Mouse (Mus musculus): Measurements from ENCODE around the gene Eva1b. TPM values are rescaled to one million over a fixed set of nuclear protein-coding genes. Genes with fewer than 3 reads are reported as not detected.

Eva1b gene
- total and polyA plus RNA-seq, 3 experiments: 9.5 to 19.7 (median 11.9) TPM

DNA sequence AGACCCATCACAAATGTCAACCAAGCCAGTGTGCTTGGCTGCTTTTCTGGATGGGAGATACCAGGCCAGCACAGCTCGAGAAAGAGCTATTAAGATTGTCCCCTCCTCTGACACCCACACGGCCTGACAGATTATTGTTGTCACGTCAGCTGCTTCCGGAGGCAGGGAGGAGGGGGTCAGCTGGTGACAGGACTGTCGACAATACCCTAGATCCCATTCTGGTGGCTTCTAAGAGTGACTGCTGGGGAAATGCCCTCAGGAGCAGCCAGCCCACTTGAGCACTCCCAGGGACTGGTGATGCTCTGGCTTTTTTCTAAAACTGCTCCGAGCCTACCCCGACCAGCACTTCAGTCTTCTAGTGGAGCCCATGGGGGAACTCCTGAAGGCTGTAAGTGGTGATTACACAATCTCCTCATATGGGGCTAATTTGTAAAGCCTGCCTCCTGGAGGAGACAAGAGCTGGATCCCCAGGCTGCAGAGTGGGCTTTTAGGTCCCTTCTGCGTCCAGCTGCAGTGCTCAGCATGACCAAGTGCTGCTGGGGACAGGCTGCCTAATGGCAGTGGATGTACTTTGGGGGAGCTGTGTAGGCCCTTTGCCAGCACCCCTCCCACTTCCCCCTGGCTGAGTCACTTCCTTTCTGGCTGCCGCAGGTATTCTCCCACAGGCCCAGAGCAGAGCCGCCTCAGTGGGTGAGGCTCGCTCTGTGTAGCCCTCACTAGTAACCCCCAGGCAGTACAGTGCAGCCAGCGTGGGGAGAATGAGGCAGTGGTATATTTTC is 37.0 kb upstream of the Eva1b start:
- H3K4me1 ChIP-seq (ENCODE audit: control insufficient read depth, insufficient read depth, low read length): peaks cover 47% of the 10 kb centered on the region
- TF ChIP-seq CTCF (IDR thresholded peaks at IDR 0.05) (peak; percentile 52), POLR2A (IDR thresholded peaks at IDR 0.05; ENCODE audit: insufficient read depth, low read depth, low read length) (peak; percentile 92), EP300 (IDR thresholded peaks at IDR 0.05; ENCODE audit: insufficient read depth, low read depth, low read length) (peak; percentile 77)
- intact Hi-C loops (cut with DNase I): no loop called here
- H3K4me3 ChIP-seq: peak overlapping the region; percentile 40
- H3K27ac ChIP-seq: peak overlapping the region; percentile 97
- H3K79me2 ChIP-seq (replicated peaks; ENCODE audit: control insufficient read depth, insufficient read depth, low read length): peaks cover 3% of the 10 kb centered on the region
- peak overlapping the region; percentile 41 for H3K9ac ChIP-seq (ENCODE audit: low read depth, low read length)
- peaks cover 8% of the 10 kb centered on the region; the same call in 1 of the 2 replicates for H3K36me3 ChIP-seq (ENCODE audit: control insufficient read depth, insufficient read depth, low read length)
- no peaks in the 10 kb centered on the region for H3K27me3 ChIP-seq (ENCODE audit: control insufficient read depth, insufficient read depth, low read length)
- peak; percentile 92 to 93 for DNase-seq
- WGBS: under 1% methylated on average over 12 of the region's 12 CpGs

DNA sequence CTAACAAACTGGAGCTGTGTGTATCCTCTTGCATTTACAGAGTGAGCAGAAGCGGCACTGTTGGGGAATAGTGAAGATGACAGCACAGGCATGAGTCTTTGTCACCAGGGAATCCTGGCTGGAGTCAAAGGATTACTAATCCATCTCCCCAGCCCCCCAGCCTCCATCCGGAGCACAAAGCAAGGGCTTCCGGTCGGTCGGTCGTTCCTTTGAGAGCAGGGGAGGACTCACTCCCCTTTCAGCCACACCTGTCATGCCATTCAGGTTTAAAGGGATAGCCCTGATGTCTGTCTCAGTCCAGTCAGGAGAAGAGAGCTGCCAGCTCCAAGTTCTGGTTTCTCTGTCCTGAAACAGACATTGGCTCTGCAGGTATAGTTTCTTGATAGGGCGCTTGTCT is 36.4 kb upstream of the Eva1b start:
- Histone ChIP-seq H3K79me2 (replicated peaks; ENCODE audit: control insufficient read depth, insufficient read depth, low read length) (peaks cover 3% of the 10 kb centered on the region), H3K4me1 (ENCODE audit: control insufficient read depth, insufficient read depth, low read length) (peaks cover 46% of the 10 kb centered on the region), H3K27me3 (ENCODE audit: control insufficient read depth, insufficient read depth, low read length) (no peaks in the 10 kb centered on the region), H3K27ac (peak overlapping the region; percentile 97), H3K36me3 (ENCODE audit: control insufficient read depth, insufficient read depth, low read length) (peaks cover 8% of the 10 kb centered on the region; the same call in 1 of the 2 replicates), H3K4me3 (peak overlapping the region; percentile 40), H3K9ac (ENCODE audit: low read depth, low read length) (peak overlapping the region; percentile 41)
- intact Hi-C loops (cut with DNase I): no loop called here
- TF ChIP-seq POLR2A (IDR thresholded peaks at IDR 0.05; ENCODE audit: insufficient read depth, low read depth, low read length) (no peak), CTCF (IDR thresholded peaks at IDR 0.05) (no peak), EP300 (IDR thresholded peaks at IDR 0.05; ENCODE audit: insufficient read depth, low read depth, low read length) (0 out of 2 replicates have a peak, but pooled peaks have one; percentile 6)
- no peak for DNase-seq
- 11% methylated on average over 7 of the region's 7 CpGs for WGBS

GRCm38 (mm10) chr4:126113243-126113642 is 34.3 kb upstream of the Eva1b start:
- H3K4me3 ChIP-seq: no peak overlapping the region
- WGBS: 48% methylated on average over 4 of the region's 4 CpGs
- peak in 1 of 2 experiments; percentile 39 for DNase-seq
- peaks cover 8% of the 10 kb centered on the region for H3K79me2 ChIP-seq (replicated peaks; ENCODE audit: control insufficient read depth, insufficient read depth, low read length)
- H3K27me3 ChIP-seq (ENCODE audit: control insufficient read depth, insufficient read depth, low read length): no peaks in the 10 kb centered on the region
- peaks cover 38% of the 10 kb centered on the region for H3K4me1 ChIP-seq (ENCODE audit: control insufficient read depth, insufficient read depth, low read length)
- 0 out of 2 replicates have a peak overlapping the region, but pooled peaks have one; percentile 6 for H3K9ac ChIP-seq (ENCODE audit: low read depth, low read length)
- TF ChIP-seq POLR2A (IDR thresholded peaks at IDR 0.05; ENCODE audit: insufficient read depth, low read depth, low read length) (no peak), EP300 (IDR thresholded peaks at IDR 0.05; ENCODE audit: insufficient read depth, low read depth, low read length) (no peak), CTCF (IDR thresholded peaks at IDR 0.05) (no peak)
- H3K27ac ChIP-seq: peak overlapping the region; percentile 97; the same call in 1 of the 2 replicates
- H3K36me3 ChIP-seq (ENCODE audit: control insufficient read depth, insufficient read depth, low read length): peaks cover 7% of the 10 kb centered on the region; the same call in 1 of the 2 replicates
- intact Hi-C loops (cut with DNase I): loop anchor here (2.0 kb wide), 1 partner anchor 34 kb away; the partner anchor contains the start of gene Eva1b

GRCm38 (mm10) chr4:126113943-126114342 is 33.6 kb upstream of the Eva1b start:
- DNase-seq: peak; percentile 65 to 78
- no peak overlapping the region for H3K9ac ChIP-seq (ENCODE audit: low read depth, low read length)
- H3K79me2 ChIP-seq (replicated peaks; ENCODE audit: control insufficient read depth, insufficient read depth, low read length): peaks cover 10% of the 10 kb centered on the region
- H3K4me3 ChIP-seq: no peak overlapping the region
- H3K36me3 ChIP-seq (ENCODE audit: control insufficient read depth, insufficient read depth, low read length): peaks cover 5% of the 10 kb centered on the region; the same call in 1 of the 2 replicates
- intact Hi-C loops (cut with DNase I): loop anchor here (1.0 to 2.0 kb wide), 2 partner anchors 28 to 33 kb away; partner anchors contain the start of gene Eva1b
- H3K27me3 ChIP-seq (ENCODE audit: control insufficient read depth, insufficient read depth, low read length): no peaks in the 10 kb centered on the region
- no peak overlapping the region; the same call in 1 of the 2 replicates for H3K27ac ChIP-seq
- TF ChIP-seq EP300 (IDR thresholded peaks at IDR 0.05; ENCODE audit: insufficient read depth, low read depth, low read length): 0 out of 2 replicates have a peak, but pooled peaks have one; percentile 50
- TF ChIP-seq CTCF (IDR thresholded peaks at IDR 0.05): peak; percentile 90
- no peak for TF ChIP-seq POLR2A (IDR thresholded peaks at IDR 0.05; ENCODE audit: insufficient read depth, low read depth, low read length)
- 10% methylated on average over 6 of the region's 6 CpGs for WGBS
- peaks cover 33% of the 10 kb centered on the region for H3K4me1 ChIP-seq (ENCODE audit: control insufficient read depth, insufficient read depth, low read length)

DNA sequence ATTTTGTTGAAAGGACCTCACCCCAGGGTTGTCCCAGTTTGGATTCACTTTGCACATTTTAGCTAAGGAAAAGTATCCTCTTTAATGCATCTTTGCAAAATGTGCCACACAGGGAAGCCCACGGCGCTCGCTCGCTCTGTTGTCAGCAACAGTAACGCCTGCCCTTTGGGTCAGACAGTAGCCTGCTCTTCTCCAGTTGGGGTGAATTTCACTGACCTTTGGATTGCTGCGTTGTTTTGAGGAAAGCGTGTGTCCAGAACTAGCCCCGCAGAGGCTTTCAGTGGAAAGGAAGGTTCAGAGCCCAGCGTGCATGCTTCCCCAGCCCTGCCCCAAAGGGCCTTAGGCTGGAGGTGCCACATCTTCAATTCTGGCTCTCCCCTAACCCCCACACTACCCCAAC is 32.1 kb upstream of the Eva1b start:
- TF ChIP-seq EP300 (IDR thresholded peaks at IDR 0.05; ENCODE audit: insufficient read depth, low read depth, low read length): no peak
- no peak for TF ChIP-seq CTCF (IDR thresholded peaks at IDR 0.05)
- no peak for TF ChIP-seq POLR2A (IDR thresholded peaks at IDR 0.05; ENCODE audit: insufficient read depth, low read depth, low read length)

More for the DNA sequence above, 32.1 kb upstream of the Eva1b start:
- Histone ChIP-seq H3K4me3 (no peak overlapping the region), H3K4me1 (ENCODE audit: control insufficient read depth, insufficient read depth, low read length) (peaks cover 20% of the 10 kb centered on the region), H3K27me3 (ENCODE audit: control insufficient read depth, insufficient read depth, low read length) (no peaks in the 10 kb centered on the region), H3K79me2 (replicated peaks; ENCODE audit: control insufficient read depth, insufficient read depth, low read length) (peaks cover 10% of the 10 kb centered on the region), H3K36me3 (ENCODE audit: control insufficient read depth, insufficient read depth, low read length) (no peaks in the 10 kb centered on the region; the same call in 1 of the 2 replicates), H3K9ac (ENCODE audit: low read depth, low read length) (no peak overlapping the region), H3K27ac (no peak overlapping the region)
- 85% methylated on average over 9 of the region's 9 CpGs for WGBS
- DNase-seq: no peak
- intact Hi-C loops (cut with DNase I): no loop called here

Measured in heart, adult 2 months (tissue).